Mouse (Mus musculus) liver, postnatal 0 days (tissue): Measurements from ENCODE around the gene Lef1.
A peak's percentile ranks its signal among the peaks of the same experiment; 100 is the strongest.

Experiments
- CTCF ChIP-seq: sonication (generic); IDR thresholded peaks from 2 replicates; pipeline ENCODE4 v1.5.1; 2016; ENCODE audit warnings: antibody characterized with exemption, low read depth
- EP300 ChIP-seq: IDR thresholded peaks from 2 replicates; pipeline ENCODE4 v1.6.1; 2016; ENCODE audit warnings: antibody characterized with exemption, low read depth, mild to moderate bottlenecking

DNA sequence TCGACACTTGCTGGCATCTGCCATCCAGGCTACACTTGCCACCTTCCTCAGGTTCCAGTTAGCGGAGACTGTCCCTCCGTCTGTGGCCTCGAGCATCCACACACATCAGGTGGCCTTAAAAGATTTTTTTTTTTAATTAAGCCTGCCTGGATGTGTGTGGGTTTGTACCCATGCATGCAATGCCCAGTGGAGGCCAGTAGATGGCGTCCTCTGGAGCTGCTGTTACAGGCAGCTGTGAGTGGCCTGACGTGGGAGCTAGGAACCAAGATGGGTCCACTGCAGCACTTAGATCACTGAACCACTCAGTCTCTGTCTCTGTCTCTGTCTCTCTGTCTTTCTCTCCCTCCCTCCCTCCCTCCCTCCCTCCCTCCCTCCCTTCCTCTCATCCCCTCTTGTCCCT, 117.8 kb downstream of the Lef1 start:
- TF ChIP-seq CTCF (peak; percentile 53), EP300 (no peak)
